Mouse (Mus musculus) lung, postnatal 10 days (tissue): ENCODE measurements around the gene Psap.
"Not testable (repeated sequence)": the region's sequence is repeated elsewhere in the genome, so short reads cannot be mapped to it uniquely, and the experiment has no call there.

Experiments used
- DNase-seq: peaks from one replicate; pipeline ENCODE4 v3.0.0; 2021

Psap gene

GRCm38 (mm10) chr10:60277207-60278005, at the start of gene Psap:
TSS of gene Psap (plus strand) at chr10:60277627.
- peak; percentile 96 for DNase-seq

- no peak for DNase-seq
Observed at GRCm38 (mm10) chr10:60227666-60228065, 49.8 kb upstream of the Psap start.

GRCm38 (mm10) chr10:60229113-60229512, 48.3 kb upstream of the Psap start:
- DNase-seq: no peak

GRCm38 (mm10) chr10:60230321-60231088, 46.9 kb upstream of the Psap start:
- DNase-seq: no peak

- DNase-seq: no peak
Observed at GRCm38 (mm10) chr10:60234006-60234405, 43.4 kb upstream of the Psap start.

- DNase-seq: not testable (repeated sequence)
Observed at GRCm38 (mm10) chr10:60235876-60236275, 41.6 kb upstream of the Psap start.

GRCm38 (mm10) chr10:60237475-60238154, 39.8 kb upstream of the Psap start:
- peak; percentile 71 for DNase-seq

- DNase-seq: no peak
Observed at GRCm38 (mm10) chr10:60240416-60240815, 37.0 kb upstream of the Psap start.

GRCm38 (mm10) chr10:60243941-60244340, 33.5 kb upstream of the Psap start:
- no peak for DNase-seq

GRCm38 (mm10) chr10:60245041-60245440, 32.4 kb upstream of the Psap start:
- DNase-seq: peak; percentile 90

- no peak for DNase-seq
Observed at GRCm38 (mm10) chr10:60245635-60246034, 31.8 kb upstream of the Psap start.

- DNase-seq: peak; percentile 73
Observed at GRCm38 (mm10) chr10:60246519-60246918, 30.9 kb upstream of the Psap start.

- DNase-seq: not testable (repeated sequence)
Observed at GRCm38 (mm10) chr10:60248345-60248744, 29.1 kb upstream of the Psap start.

GRCm38 (mm10) chr10:60250426-60250965, 26.9 kb upstream of the Psap start:
- DNase-seq: no peak

GRCm38 (mm10) chr10:60252187-60252586, 25.2 kb upstream of the Psap start:
- no peak for DNase-seq

GRCm38 (mm10) chr10:60252606-60253005, 24.8 kb upstream of the Psap start:
- DNase-seq: no peak

- no peak for DNase-seq
Observed at GRCm38 (mm10) chr10:60256088-60256487, 21.3 kb upstream of the Psap start.

- DNase-seq: no peak
Observed at GRCm38 (mm10) chr10:60257261-60257825, 20.1 kb upstream of the Psap start.

- no peak for DNase-seq
Observed at GRCm38 (mm10) chr10:60260557-60261294, 16.7 kb upstream of the Psap start.

GRCm38 (mm10) chr10:60261530-60261929, 15.9 kb upstream of the Psap start:
- no peak for DNase-seq

GRCm38 (mm10) chr10:60262386-60262785, 15.0 kb upstream of the Psap start:
- peak; percentile 93 for DNase-seq

- no peak for DNase-seq
Observed at GRCm38 (mm10) chr10:60263351-60263750, 14.1 kb upstream of the Psap start.
